Mouse (Mus musculus): ENCODE results near the gene Mprip. TPM values are rescaled to one million over a fixed set of nuclear protein-coding genes. Genes with fewer than 3 reads are reported as not detected.
"Not testable (repeated sequence)": the region's sequence is repeated elsewhere in the genome, so short reads cannot be mapped to it uniquely, and the experiment has no call there.

Mprip gene
- 39.9 and 77.3 TPM in 2 replicates for polyA plus RNA-seq (2016; fragmentation: Nextera tagmentation; extraction: Ambion mirVana)

GRCm38 (mm10) chr11:59661005-59661404 lies at the start of gene Mprip:
TSS of gene Mprip (plus strand) at chr11:59661305.
- no peak for ATAC-seq (ENCODE audit: low FRiP score)
- peak within 1 kb of the TSS; percentile 82 for H3K9ac ChIP-seq
- peaks cover 38% of the 10 kb centered on the region for H3K4me1 ChIP-seq
- H3K9me3 ChIP-seq, result no peaks in the 10 kb centered on the region
- peak within 1 kb of the TSS; percentile 88 for H3K4me2 ChIP-seq
- H3K4me3 ChIP-seq (replicated peaks), result peak within 1 kb of the TSS; percentile 66
- peaks cover 12% of the 10 kb centered on the region for H3K27me3 ChIP-seq
- H3K36me3 ChIP-seq (replicated peaks), result no peaks in the 10 kb centered on the region
- WGBS, result 57% methylated on average over 3 of the region's 3 CpGs
- peak within 1 kb of the TSS; percentile 69 for H3K27ac ChIP-seq

DNA sequence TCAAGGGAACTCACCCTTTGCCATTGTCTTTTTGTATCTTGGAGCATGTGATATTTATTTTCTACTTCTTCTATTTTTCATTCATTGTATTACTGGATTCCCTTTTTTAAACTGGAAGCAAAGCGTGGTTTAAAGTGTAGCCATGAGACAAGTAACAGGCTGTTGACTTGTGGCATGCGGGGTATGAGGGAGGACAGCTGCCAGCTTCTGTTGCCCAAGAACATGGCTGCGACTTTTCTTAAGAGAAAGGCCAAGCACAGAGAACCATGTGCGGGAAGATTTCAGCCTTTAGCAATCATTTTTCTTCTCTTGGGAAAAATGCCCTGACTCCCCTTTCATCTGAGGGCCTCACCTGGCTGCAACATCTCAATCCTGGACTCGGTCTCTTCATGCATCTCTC lies 49.5 kb upstream of the Mprip start:
- Histone ChIP-seq H3K27ac (no peak overlapping the region), H3K4me3 (replicated peaks) (no peak overlapping the region), H3K4me2 (no peak overlapping the region), H3K9me3 (no peaks in the 10 kb centered on the region), H3K36me3 (replicated peaks) (no peaks in the 10 kb centered on the region), H3K27me3 (no peaks in the 10 kb centered on the region), H3K4me1 (no peaks in the 10 kb centered on the region), H3K9ac (no peak overlapping the region)
- WGBS, result 89% methylated on average over 5 of the region's 5 CpGs
- ATAC-seq (ENCODE audit: low FRiP score), result no peak

DNA sequence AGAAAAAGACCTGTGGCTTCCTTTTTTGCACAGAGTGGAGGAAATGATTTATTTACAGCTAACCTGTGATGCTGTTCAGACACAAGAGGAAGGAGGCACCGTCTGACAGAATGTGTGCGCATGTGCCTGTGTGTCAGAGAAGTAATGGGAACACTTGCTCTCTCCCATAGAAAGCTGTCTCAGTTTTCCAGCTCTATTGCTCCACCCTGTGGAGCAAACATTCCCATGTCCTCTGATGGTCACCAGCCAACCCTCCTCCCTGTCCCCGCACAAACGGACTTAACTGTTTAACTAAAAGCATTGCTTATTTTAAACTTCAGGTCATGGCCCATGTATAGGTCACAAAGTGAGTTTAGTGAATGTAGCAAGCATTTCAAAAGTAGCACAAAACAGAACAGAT lies 47.0 kb upstream of the Mprip start:
- no peak overlapping the region for H3K4me3 ChIP-seq (replicated peaks)
- no peaks in the 10 kb centered on the region for H3K9me3 ChIP-seq
- H3K27ac ChIP-seq, result no peak overlapping the region
- H3K27me3 ChIP-seq, result no peaks in the 10 kb centered on the region
- no peak overlapping the region for H3K9ac ChIP-seq
- H3K4me1 ChIP-seq, result no peaks in the 10 kb centered on the region
- H3K36me3 ChIP-seq (replicated peaks), result no peaks in the 10 kb centered on the region
- no peak for ATAC-seq (ENCODE audit: low FRiP score)
- H3K4me2 ChIP-seq, result no peak overlapping the region
- 63% methylated on average over 4 of the region's 4 CpGs for WGBS

- ATAC-seq (ENCODE audit: low FRiP score); H3K36me3 ChIP-seq (replicated peaks); H3K27ac ChIP-seq; H3K9me3 ChIP-seq; H3K4me1 ChIP-seq; H3K4me2 ChIP-seq; H3K4me3 ChIP-seq (replicated peaks); H3K9ac ChIP-seq; H3K27me3 ChIP-seq: not testable (repeated sequence)
- WGBS, result 93% methylated on average over 2 of the region's 2 CpGs
Observed at GRCm38 (mm10) chr11:59616986-59617385, 44.1 kb upstream of the Mprip start.

- H3K9ac ChIP-seq, result no peak overlapping the region
- no peak overlapping the region for H3K4me3 ChIP-seq (replicated peaks)
- H3K4me1 ChIP-seq, result no peaks in the 10 kb centered on the region
- no peaks in the 10 kb centered on the region for H3K9me3 ChIP-seq
- WGBS, result 80% methylated on average over 3 of the region's 3 CpGs
- H3K36me3 ChIP-seq (replicated peaks), result no peaks in the 10 kb centered on the region
- no peaks in the 10 kb centered on the region for H3K27me3 ChIP-seq
- H3K4me2 ChIP-seq, result no peak overlapping the region
- H3K27ac ChIP-seq, result no peak overlapping the region
- ATAC-seq (ENCODE audit: low FRiP score), result no peak
Observed at GRCm38 (mm10) chr11:59622214-59622613, 38.9 kb upstream of the Mprip start.

- no peak overlapping the region for H3K4me3 ChIP-seq (replicated peaks)
- H3K4me1 ChIP-seq, result no peaks in the 10 kb centered on the region
- 42% methylated on average over 6 of the region's 6 CpGs for WGBS
- ATAC-seq (ENCODE audit: low FRiP score), result no peak
- H3K4me2 ChIP-seq, result no peak overlapping the region
- H3K9me3 ChIP-seq, result no peaks in the 10 kb centered on the region
- H3K9ac ChIP-seq, result no peak overlapping the region
- H3K36me3 ChIP-seq (replicated peaks), result no peaks in the 10 kb centered on the region
- H3K27ac ChIP-seq, result no peak overlapping the region
- no peaks in the 10 kb centered on the region for H3K27me3 ChIP-seq
Observed at GRCm38 (mm10) chr11:59624017-59624630, 37.0 kb upstream of the Mprip start.

- 86% methylated on average over 7 of the region's 7 CpGs for WGBS
- H3K9me3 ChIP-seq, result no peaks in the 10 kb centered on the region
Observed at GRCm38 (mm10) chr11:59626192-59626591, 34.9 kb upstream of the Mprip start.

DNA sequence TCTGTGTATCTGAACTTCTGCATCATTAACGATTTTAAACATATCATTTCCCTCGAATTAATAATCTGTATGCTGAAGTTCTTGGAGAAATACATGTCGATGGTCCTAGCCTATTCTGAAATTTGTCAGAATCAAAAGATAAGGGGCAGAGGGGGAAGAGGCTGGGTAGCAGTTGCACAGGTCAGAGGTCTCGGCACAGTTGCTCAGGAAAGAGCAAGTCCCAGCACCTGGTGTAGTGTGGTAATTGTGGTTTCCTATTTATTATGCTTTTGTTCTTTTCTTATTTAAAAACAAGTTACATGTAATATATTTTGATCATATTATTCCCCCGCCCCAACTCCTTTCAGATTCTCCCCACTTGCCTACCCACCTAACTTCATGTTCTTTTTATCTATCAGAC lies 32.9 kb upstream of the Mprip start:
- Histone ChIP-seq H3K36me3 (replicated peaks) (no peaks in the 10 kb centered on the region), H3K4me3 (replicated peaks) (no peak overlapping the region), H3K4me2 (no peak overlapping the region), H3K27me3 (no peaks in the 10 kb centered on the region), H3K27ac (no peak overlapping the region), H3K9me3 (no peaks in the 10 kb centered on the region), H3K9ac (no peak overlapping the region), H3K4me1 (no peaks in the 10 kb centered on the region; the same call in 1 of the 2 replicates)
- 88% methylated on average over 5 of the region's 5 CpGs for WGBS
- ATAC-seq (ENCODE audit: low FRiP score), result no peak

More at GRCm38 (mm10) chr11:59626192-59626591, 34.9 kb upstream of the Mprip start:
- no peak overlapping the region for H3K9ac ChIP-seq
- no peak overlapping the region for H3K4me3 ChIP-seq (replicated peaks)
- ATAC-seq (ENCODE audit: low FRiP score), result no peak
- H3K4me1 ChIP-seq, result no peaks in the 10 kb centered on the region
- H3K36me3 ChIP-seq (replicated peaks), result no peaks in the 10 kb centered on the region
- no peak overlapping the region for H3K4me2 ChIP-seq
- no peaks in the 10 kb centered on the region for H3K27me3 ChIP-seq
- no peak overlapping the region for H3K27ac ChIP-seq

GRCm38 (mm10) chr11:59629871-59630270 lies 31.2 kb upstream of the Mprip start:
- no peak overlapping the region for H3K9ac ChIP-seq
- ATAC-seq (ENCODE audit: low FRiP score), result no peak
- H3K36me3 ChIP-seq (replicated peaks), result no peaks in the 10 kb centered on the region
- no peaks in the 10 kb centered on the region for H3K9me3 ChIP-seq
- H3K4me1 ChIP-seq, result no peaks in the 10 kb centered on the region; the same call in 1 of the 2 replicates
- no peak overlapping the region for H3K4me2 ChIP-seq
- H3K27me3 ChIP-seq, result no peaks in the 10 kb centered on the region
- no peak overlapping the region for H3K4me3 ChIP-seq (replicated peaks)
- WGBS, result 85% methylated on average over 5 of the region's 5 CpGs
- H3K27ac ChIP-seq, result no peak overlapping the region

DNA sequence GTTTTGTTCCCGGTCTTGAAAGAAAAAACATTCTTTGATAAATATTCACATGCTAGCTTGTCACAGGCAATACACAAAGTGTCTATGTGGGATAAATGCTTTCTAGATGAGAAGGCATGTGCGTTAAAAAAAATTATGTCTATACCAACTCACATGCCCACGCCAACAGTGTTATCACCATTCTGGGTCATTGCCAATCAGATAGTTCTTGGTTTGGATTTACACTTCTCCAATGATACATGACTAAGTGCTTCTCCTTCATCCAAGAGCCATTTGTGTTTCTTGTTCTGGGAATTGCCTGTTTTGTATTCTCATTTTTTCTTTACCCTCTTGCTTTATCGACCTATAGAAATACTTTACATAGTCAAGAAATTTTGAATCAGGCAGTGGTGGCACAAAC lies 29.1 kb upstream of the Mprip start:
- Histone ChIP-seq H3K4me1 (no peaks in the 10 kb centered on the region; the same call in 1 of the 2 replicates), H3K36me3 (replicated peaks) (no peaks in the 10 kb centered on the region), H3K4me2 (no peak overlapping the region), H3K9ac (no peak overlapping the region), H3K27ac (no peak overlapping the region), H3K9me3 (no peaks in the 10 kb centered on the region), H3K4me3 (replicated peaks) (no peak overlapping the region), H3K27me3 (no peaks in the 10 kb centered on the region)
- no peak for ATAC-seq (ENCODE audit: low FRiP score)
- WGBS, result 87% methylated on average over 4 of the region's 4 CpGs

DNA sequence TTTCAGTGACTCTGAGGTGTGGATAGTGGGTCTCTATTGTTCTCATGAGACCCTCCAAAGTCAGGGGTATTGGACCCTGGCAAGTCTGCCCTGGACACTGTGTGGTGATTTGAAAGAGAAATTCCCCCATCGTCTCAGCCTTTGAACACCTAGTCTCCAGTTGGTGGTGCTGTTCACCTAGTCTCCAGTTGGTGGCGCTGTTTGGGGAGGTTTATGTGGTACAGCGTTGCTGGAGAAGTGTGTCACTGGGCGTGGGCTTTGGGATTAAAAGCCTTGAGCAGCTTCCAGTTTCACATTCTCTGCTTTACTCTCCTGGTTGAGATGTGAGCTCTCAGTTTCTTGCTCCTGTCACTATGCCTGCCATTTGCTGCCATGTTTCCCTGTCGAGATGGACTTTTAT lies 28.1 kb upstream of the Mprip start:
- Histone ChIP-seq H3K27ac (no peak overlapping the region), H3K4me1 (no peaks in the 10 kb centered on the region; the same call in 1 of the 2 replicates), H3K36me3 (replicated peaks) (no peaks in the 10 kb centered on the region), H3K9me3 (no peaks in the 10 kb centered on the region), H3K4me3 (replicated peaks) (no peak overlapping the region), H3K9ac (no peak overlapping the region), H3K27me3 (no peaks in the 10 kb centered on the region), H3K4me2 (no peak overlapping the region)
- 21% methylated on average over 5 of the region's 5 CpGs for WGBS
- no peak for ATAC-seq (ENCODE audit: low FRiP score)

- no peaks in the 10 kb centered on the region for H3K36me3 ChIP-seq (replicated peaks)
- no peaks in the 10 kb centered on the region for H3K9me3 ChIP-seq
- H3K4me1 ChIP-seq, result no peaks in the 10 kb centered on the region; the same call in 1 of the 2 replicates
- 95% methylated on average over 7 of the region's 7 CpGs for WGBS
- H3K27ac ChIP-seq, result no peak overlapping the region
- no peak overlapping the region for H3K4me3 ChIP-seq (replicated peaks)
- ATAC-seq (ENCODE audit: low FRiP score), result no peak
- no peak overlapping the region for H3K9ac ChIP-seq
- H3K27me3 ChIP-seq, result no peaks in the 10 kb centered on the region
- H3K4me2 ChIP-seq, result no peak overlapping the region
Observed at GRCm38 (mm10) chr11:59634001-59634660, 27.0 kb upstream of the Mprip start.

GRCm38 (mm10) chr11:59635251-59635795 lies 25.8 kb upstream of the Mprip start:
- no peaks in the 10 kb centered on the region for H3K27me3 ChIP-seq
- no peak overlapping the region for H3K27ac ChIP-seq
- H3K4me1 ChIP-seq, result no peaks in the 10 kb centered on the region; the same call in 1 of the 2 replicates
- ATAC-seq (ENCODE audit: low FRiP score), result no peak
- 92% methylated on average over 9 of the region's 9 CpGs for WGBS
- H3K9ac ChIP-seq, result no peak overlapping the region
- no peak overlapping the region for H3K4me3 ChIP-seq (replicated peaks)
- no peak overlapping the region for H3K4me2 ChIP-seq
- H3K9me3 ChIP-seq, result no peaks in the 10 kb centered on the region
- no peaks in the 10 kb centered on the region for H3K36me3 ChIP-seq (replicated peaks)

Measured in forebrain, embryonic 12.5 days (tissue).